Mouse (Mus musculus) heart, postnatal 4 days (tissue): ENCODE data around the gene Galnt10. TPM values are rescaled to one million over a fixed set of nuclear protein-coding genes. Genes with fewer than 3 reads are reported as not detected.

Experiments
- DNase-seq: peaks from one replicate; pipeline ENCODE4 v3.0.0; 2021
- total RNA-seq, 2 experiments: library from RNA; stranded (reverse); gene quantifications; 2 replicates each; pipeline ENCODE4 v1.2.3; 2021

The Galnt10 gene
- total RNA-seq: 1 to 10 TPM; 8.2 to 9.1 TPM

DNA sequence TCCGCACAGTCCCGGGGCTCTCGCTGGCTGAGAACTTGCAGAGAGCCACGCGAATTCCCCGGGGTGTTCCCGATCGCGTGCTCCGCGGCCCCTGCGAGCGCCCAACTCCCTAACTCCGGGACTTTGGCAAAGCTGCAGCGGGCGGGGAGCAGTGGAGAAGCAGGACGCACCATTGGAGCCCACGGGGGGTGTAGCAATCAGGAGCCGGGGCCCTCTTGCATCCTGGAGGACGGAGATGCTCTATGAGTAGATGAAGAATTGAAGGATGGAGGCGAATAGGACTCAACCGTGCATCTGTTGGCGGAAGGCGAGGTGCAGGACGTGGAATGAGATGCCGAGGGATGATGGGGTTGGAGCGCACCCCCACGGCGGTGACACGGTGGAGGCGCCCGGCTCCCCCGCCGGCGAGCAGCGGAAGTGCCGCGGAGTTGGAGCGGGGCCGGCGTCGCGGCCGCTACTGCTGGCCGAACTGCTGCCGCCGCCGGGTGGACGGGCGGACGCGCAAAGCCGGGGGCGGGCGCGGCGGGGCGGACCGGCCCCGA lies at the start of gene Galnt10:
Gene Galnt10 (plus strand): TSS at position 425 of the 542 bp plus-strand sequence.
- peak; percentile 90 for DNase-seq

DNA sequence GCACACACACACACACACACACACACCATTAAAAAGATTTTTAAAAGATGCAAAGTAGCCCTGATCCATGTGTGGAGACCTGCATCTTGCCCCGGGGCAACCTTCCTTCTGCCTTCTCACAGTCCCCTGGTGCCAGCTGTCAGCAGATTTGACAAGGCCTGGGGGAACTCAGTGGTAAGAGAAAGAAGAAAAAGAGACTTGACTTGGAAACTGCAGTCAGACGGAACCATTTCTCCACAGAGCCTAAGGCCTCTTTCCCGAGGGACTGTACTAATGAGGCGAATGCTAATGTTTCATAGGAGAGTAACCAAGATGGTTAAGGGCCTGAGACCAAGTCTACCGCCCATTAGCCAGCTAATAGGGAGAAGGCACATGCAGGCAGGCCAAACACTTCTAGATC lies 49.3 kb upstream of the Galnt10 start:
- no peak for DNase-seq

DNA sequence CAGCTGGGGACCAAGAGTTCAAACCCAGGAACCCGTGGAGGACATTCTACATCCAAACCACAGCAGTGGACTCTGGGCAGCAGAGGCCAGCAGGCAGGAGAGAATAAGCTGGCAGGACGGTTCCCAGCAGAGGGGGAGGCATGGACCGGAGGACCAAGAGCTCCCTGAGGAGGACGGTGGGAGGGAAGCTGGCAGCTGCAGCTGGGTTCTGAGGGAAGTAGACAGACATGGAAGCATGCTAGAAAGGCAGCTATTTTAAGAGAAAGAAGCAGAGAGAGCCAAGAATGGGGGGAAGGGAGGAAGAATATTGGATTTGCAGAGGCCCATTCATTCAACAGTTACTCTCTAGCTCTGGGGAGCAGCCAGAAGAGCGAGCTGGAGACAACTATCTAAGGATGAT lies 47.1 kb upstream of the Galnt10 start:
- peak; percentile 51 for DNase-seq

DNA sequence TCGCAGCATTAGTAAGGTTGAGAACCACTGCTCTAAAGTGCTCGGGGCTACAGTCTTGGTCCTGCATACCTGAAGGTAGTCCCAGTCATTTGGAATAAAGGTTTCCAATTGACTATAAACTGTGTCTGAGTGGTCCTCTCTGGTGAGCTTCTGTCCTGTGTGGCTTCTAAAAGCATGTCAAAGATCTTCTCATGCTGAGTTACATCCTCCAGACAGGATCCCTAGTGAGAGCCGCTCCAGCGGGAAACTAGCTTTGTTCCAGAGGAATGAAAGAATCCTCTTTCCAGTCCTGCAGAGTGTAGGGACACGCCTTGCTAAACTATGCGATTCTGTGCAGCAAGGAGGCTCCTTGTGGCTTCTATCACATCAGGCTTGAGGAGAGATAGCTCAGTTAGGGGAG lies 45.9 kb upstream of the Galnt10 start:
- no peak for DNase-seq

DNA sequence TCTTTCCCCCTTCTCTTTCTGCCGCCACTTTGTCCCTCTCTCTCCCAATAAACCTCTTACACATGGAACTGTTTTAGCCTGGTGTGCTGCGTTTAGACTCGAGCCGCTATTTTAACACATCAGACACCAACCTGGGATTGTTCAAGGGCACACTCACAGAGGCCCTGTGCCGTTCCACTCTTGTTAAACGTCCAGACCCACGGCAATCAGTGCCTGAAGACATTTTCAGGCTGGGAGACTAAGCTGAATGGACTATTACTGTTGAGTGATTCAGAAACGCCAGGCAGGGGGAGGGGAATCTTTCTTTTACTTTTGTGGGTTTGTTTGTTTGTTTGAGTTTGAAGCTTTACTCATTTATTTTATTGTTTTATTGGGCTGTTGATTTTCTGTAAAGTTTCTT lies 45.1 kb upstream of the Galnt10 start:
- no peak for DNase-seq

DNA sequence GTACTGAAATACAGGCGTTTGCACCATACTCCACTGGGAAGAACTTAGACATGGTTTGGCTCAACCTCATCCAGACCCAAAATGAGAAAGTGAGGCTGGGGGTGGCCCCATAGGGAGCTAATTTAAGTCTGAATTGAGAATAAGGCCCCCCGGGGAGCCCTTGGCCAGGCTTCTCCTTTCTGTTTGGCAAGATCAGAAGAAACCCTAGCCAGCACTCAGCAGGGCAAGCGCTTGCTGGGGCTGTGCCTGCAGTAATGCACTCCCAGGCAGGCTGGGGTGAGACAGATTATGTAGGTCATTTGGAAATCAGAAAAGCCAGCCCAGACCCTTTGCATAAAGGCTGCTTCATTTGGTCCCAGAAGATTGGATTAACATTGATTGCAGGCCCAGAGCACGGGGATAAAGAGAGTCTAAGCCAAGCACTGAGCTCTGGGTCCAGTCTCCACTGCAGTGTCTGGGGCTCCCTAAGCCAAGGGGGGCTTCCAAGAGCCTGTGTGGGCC lies 44.6 kb upstream of the Galnt10 start:
- peak; percentile 31 for DNase-seq

DNA sequence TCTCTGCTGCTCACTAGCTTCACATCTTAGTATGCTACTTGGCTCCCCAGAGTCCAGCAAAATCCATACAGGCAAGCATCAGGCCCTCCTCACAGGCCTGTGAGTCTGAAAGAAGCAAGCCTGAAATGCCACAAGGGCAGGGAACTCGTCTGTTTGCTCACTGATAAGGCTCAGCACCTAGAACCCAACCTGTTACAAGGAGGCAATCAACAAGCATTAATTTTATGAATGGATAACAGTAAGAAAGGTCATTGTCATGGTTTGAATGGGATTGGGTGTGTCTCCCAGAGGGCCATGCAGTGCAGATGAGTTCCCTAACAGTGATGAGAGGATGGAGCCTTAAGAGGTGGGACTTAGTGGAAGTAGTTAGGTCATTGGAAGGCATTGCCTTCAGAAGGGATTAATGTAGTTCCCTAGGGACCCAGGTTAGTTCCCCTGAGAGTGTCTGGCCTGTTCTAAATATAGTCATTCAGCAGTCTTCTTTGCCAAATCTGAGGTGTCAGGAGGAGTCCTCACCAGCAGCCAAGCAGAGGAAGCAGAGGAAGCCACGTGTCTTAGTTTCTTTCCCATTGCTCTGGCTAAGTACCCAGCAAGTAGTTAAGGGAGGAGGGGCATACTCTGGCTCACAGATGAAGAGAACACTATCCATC lies 43.3 kb upstream of the Galnt10 start:
- no peak for DNase-seq

DNA sequence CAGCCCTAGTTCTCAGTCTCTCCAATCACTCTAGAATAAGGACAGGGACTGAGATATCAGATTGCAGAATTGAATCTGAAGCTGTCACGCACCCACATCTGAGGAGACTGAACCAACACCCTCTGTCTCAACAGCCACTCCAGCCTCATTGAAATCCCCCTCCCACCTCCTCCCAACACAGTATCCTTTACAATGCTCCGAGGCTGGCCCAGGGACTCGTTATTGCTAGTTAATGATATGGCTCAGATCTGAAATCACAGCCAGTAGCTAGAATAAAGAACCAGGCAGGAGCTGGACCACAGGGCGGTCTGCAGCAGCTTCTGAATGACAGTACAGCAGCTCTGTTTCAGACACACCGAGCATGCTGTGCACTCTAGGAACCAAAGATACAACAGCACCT lies 40.2 kb upstream of the Galnt10 start:
- no peak for DNase-seq

DNA sequence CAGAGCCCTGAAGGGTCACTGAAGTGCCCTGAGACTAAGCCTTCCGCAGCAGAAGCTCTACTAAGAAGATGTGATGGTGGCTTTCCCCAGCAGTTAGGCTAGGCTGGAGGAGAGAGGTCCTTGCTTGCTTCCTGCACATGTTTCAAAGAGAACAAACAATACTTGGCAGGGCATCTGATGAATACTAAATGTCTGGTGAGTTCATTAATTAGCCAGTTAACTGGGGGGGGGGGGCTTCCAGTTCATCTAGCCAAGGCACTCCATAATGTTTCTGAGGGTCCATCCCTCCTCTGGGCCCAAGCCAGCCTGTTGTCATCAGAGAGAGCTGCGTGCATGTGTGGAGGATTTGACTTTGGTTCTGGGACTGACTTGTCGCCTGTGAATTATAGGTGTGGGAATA lies 39.6 kb upstream of the Galnt10 start:
- DNase-seq: no peak

DNA sequence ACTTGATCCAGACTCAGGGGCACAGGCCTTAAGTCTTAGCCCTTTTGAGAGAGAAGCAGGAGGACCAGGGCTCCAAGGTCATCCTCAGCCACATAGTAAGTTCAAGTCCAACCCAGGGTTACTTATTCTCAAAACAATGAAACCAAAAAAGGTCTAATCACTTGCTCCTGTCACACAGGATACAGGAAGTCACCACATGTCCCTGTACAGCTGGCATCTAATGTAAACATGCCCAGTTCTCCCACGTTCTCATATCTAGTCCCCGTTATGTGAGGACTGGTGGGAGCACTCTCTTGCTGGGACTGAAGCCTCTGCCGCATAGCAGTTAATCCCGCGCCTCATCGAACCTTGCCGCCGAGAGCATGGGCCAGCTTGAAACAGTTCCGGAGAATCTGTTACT lies 30.7 kb upstream of the Galnt10 start:
- no peak for DNase-seq

DNA sequence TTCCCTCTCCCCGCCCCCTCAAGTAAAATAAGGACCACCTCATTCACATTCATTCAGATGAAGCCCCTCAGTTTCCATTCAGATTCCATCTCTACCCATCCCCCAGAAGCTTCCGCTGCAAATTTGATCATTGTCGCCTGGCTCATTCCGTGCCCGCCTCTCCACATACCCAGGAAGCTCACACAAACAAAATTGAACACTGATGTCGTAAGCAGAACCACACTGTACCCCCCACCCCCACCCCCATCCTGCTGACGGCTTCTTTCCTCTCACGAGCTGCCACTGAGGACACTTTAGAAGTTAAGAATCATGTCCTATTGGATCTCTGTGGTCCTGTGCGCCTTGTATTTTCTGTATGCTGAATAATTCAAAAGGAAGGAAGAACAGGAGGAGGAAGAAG lies 30.0 kb upstream of the Galnt10 start:
- no peak for DNase-seq

DNA sequence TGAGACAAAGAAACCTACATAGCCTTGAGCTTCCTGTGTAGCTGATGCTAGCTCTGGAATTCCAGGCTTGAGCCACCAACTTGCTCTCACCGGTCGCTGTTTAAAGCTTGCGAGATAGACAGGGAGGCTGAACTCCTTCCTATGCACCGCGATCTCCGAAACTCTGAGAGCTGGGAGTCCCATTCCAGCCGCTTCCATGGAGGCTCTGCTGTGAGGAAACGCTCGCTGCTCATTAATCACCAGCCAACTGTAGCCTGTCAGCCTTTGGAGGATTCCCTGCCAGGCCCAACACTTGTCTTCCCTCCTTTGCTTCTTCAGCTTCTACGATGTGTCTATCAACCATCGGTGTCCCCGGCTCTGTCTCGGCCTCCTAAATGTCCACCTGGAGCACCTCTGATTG lies 29.4 kb upstream of the Galnt10 start:
- DNase-seq: no peak

DNA sequence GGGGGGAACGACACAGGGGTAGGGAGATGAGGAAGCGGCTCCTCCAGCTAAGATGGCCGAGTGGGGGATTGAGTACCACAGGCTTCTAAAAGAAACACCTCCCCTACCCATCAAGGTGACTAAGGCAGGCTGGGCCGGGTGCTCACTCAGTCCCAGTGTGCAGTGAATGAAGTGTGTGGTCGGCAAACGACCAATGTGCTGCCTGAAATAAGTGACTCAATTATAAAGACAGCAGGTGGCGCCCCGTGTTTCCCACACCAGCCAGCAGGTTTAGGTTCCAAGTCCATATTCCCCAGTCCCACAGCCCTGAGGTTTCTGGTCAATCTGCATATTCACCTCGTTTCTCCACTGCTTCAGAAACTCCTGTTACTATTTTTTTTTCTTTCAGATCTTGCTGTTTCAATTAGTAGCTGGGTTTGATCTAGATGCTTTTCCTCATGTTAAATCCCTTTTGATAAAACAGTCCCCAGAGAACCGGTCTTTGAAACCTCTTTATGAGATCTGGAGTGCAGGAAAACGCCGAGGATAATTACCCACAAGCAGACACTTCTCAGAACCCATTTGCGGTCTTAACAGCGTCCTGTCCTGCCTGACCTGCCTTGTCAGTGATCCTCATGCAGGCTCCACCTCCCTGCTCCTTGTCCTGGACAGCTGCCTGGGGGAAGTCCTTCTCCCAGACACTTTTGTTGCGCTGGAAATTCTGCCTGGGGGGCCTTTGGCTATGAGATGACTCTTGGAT lies 27.5 kb upstream of the Galnt10 start:
- peak; percentile 62 for DNase-seq

DNA sequence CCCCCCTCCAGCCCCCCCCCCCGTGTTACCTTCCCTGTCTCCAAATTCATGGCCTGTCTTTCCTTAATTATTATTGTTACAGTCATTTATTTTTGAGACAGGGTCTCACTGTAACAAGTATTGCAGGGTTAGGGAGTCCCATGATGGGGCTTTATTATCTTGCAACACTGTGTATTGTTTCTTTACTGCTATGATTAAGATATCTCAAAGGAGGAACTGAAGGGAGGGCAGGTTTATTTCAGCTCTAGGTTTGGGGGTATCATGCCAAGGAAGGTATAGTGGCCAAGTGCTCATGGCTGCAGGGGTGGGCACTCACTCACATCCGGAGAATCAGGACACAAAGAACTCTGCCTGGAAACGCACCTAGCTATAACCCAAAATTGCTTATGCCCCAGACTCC lies 23.8 kb upstream of the Galnt10 start:
- DNase-seq: no peak

DNA sequence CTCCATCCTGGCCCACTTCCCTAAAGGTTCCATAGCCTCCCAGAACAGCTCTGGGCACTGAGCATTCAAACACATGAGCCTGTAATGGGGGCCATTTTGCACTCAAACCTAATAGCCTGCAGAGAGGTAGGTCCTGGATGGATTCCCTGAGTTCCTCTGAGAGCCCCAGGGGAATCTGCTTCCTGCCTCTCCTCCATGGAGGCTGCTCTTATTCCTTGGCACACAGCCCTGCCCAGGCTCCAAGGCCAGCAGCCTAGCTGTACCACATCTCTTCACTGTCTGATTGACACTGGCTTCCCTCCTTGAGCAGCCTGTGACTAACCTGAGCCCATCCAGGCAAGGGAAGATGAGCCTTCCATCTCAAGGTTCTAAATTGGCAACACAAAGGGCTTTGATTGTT lies 23.4 kb upstream of the Galnt10 start:
- DNase-seq: peak; percentile 18

DNA sequence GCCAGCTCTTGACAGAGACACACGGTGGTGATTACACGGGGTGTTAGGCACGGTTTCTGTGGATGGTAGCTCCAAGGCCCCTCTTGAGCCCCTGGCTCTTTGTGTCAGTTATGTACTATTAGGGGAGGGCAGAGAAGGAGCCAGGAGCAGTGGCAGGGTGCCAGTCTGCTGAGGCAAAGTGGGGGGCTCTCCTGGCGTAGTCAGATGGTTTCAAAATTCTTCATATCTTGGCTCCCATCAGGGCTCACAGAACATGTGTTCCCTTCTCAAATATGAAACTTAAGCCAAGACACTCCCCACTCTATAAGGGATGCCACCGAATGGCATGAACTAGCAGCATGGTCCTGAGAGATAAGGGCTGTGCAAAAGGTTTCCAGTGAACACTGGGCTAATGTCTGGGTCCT lies 20.8 kb upstream of the Galnt10 start:
- DNase-seq: no peak

DNA sequence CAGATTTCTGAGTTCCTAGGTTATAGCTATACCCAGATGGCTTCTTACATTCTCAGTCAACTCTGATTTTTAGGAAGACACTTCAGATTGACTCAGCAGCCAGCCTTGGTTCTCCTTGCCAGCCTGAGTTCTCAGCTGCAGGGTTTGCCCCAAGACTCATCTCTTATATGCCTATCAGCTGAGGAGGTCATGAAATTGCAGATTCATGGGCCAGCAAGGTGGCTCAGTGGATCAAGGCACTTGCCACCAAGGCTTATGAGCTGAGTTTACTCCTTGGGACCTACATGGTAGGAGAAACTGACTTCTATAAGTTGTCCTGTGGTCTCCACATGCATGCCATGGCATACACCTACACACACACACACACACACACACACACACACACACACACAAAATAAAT lies 19.8 kb upstream of the Galnt10 start:
- DNase-seq: no peak

DNA sequence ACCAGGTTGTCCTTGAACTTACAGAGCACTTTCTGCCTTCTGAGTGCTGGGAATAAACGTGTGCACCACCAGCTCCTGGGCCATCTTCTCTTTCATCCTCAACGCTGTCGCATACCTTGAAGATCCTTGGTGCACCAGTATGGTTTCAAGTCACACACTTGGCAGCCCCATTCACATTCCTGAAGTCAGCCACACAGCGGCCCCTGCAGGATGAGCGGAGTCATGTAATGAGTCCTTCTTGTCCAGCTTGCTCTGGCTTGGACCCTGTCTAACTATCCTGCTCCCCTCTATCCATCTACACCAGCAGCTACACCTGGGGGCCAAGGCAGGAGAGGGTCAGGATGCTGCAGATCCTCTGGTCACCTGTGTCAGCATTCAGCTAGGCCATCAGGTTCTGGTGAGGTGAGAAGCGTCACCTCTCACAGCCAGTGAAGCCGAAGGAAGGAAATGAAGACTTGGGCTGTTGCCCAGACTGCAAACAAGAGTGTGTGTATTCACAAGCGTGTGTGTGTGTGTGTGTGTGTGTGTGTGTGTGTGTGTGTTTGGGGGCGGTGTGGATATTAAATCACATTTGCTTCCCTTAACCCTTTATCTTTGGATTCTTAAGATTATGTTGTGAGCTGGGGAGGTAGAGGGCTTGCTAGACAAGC lies 18.0 kb upstream of the Galnt10 start:
- peak; percentile 64 for DNase-seq

DNA sequence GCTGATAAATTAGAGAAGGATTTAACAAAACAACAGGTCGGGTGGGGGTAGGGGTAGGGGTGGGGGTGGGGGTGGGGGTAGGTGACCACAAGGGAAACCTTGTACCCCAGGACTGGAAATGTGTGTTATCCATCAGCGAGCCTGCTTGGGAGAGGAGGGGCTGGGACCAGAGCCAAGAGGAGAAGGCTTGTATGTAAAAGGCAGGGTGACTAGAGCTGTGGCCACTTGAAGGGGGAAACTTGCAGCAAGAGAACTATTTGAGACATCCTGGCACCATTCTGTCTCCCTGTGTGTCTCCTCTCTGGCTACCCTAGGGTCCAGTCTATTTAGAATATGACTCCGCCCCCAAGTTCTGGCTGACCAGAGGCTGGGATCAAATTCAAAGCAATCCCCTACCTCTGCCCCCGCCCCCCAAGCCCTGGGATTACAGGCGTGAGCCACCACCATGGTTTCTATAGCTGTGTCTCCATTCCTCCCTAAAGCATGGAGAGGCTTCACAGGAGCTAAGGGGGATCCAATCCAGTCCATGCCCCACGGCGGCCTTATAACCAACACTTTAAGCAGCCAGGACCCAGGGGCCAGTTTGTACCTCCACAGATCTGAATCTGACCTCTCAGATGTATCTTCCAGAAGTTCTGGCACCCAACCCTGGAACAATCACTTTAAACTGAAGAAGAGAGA lies 13.3 kb upstream of the Galnt10 start:
- DNase-seq: no peak

DNA sequence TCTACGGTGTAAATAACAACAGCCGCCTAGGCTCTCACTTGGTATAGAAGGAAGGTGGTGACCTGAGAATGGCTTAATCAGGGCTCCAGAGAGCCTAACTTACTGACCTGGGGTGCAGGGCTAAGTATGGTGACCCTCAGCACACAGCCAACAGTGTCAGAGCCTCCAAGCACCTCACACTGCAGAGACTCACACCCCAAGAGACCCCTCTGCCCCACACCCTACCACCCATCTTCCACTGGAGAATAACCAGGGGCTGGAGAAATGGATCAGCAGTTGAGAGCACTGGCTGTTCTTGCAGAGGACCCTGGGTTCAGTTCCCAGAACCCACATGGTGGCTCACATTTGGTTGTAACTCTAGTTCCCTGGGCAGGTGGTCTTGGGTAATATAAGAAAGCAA lies 12.2 kb upstream of the Galnt10 start:
- DNase-seq: no peak

DNA sequence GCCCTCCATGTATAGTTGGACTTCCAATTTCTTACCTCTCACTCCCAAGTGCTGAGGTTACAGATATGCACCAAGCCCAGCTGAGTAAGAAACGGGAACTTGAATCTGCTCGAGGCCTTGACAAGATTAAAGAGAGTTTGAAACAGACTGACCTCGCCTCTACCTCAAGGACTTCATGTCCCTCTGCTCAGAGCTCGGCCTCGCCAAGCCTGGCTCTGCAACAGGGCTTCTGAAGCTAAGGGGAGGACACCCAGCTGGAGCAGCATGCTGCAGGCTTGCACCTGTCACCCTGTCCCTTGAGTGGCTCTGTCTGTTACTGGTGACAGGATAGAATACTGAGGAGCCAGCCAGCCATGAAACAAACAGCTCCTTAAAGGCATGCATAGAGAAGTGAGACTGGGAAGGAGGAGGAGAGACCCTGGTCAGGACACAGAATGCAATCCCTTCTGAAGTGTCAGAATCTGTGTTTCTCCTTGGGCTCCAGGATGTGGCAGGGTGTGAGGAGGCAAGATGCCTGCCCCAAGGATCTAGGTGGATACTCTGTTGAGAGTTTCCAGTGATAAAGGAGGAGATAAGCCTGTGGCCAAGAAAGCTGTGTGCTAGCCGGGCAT lies 11.2 kb upstream of the Galnt10 start:
- no peak for DNase-seq

DNA sequence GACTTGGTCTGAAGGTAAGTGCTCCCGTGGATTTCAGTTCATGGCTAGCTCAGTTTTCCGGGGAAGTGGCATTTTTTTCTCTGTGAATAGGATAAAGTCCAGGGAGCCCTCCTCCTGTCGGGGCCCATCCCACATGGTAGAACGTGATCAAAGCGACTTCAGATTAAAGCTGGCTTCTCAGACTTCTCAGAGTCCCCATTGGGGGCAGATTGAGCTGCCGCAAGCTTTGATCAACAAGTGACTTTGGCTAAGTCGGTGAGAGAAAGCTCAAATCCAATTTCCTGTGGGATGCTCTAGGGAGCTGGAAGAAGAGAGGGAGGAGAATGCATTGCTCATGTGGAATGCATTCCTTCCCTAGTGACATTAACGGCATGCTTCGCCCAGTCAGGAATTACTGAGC lies 10.1 kb upstream of the Galnt10 start:
- no peak for DNase-seq
